Mouse (Mus musculus): ENCODE results near the gene Zfp941. TPM values are rescaled to one million over a fixed set of nuclear protein-coding genes. Genes with fewer than 3 reads are reported as not detected.

Zfp941 gene
- total RNA-seq, 2 experiments from 2014 or later = 12.8 to 14.9 TPM

- DNase-seq (ENCODE audit: low spot score in 2 of 2) = peak in 1 of 2 experiments; percentile 67
Observed at GRCm38 (mm10) chr7:140840750-140841735, 19.1 kb upstream of the Zfp941 start.

- DNase-seq (ENCODE audit: low spot score in 2 of 2) = no peak
Observed at GRCm38 (mm10) chr7:140839556-140839955, 17.6 kb upstream of the Zfp941 start.

- peak; percentile 62 to 81 for DNase-seq (ENCODE audit: low spot score in 2 of 2)
Observed at GRCm38 (mm10) chr7:140836243-140837115, 14.5 kb upstream of the Zfp941 start.

DNA sequence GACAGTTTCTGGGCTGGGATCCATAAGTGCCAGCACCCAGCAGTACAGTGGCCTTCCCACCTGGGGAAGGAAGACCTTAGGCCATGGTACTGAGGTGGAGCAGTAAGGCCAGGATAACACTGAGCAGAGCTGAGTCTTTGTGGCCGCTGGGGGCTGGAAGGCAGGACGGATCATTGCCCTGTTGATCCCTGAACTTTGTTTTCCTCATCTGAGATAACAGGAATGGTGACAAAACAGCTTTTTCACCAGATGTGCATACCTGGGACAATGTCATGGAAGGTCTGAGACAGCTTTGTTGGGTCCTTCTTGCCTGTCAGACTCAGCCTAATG lies 13.7 kb upstream of the Zfp941 start:
- no peak for DNase-seq (ENCODE audit: low spot score in 2 of 2)

GRCm38 (mm10) chr7:140834968-140835757 lies 13.2 kb upstream of the Zfp941 start, which contains the start of gene Urah:
Gene Urah, plus strand, starts transcription at chr7:140835018.
- DNase-seq (ENCODE audit: low spot score in 2 of 2) = no peak

DNA sequence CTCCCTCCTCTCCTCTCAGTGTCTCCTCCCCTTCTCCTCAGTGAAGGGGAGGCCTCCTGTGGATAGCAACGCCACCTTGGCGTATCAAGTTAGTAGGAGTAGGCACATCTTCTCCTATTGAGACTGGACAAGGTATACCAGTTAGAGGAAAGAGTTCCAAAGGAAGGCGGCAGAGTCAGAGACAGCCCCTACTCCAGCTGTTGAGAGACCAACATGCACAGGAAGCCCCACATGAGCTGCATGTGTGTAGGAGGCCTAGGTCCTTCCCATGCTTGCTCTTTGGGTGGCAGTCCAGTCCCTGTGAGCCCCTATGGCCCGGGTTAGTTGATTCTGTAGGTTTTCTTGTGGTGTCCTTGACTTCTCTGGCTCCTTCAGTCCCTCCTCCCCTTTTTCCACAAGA lies 11.4 kb upstream of the Zfp941 start:
- DNase-seq (ENCODE audit: low spot score in 2 of 2) = no peak

DNA sequence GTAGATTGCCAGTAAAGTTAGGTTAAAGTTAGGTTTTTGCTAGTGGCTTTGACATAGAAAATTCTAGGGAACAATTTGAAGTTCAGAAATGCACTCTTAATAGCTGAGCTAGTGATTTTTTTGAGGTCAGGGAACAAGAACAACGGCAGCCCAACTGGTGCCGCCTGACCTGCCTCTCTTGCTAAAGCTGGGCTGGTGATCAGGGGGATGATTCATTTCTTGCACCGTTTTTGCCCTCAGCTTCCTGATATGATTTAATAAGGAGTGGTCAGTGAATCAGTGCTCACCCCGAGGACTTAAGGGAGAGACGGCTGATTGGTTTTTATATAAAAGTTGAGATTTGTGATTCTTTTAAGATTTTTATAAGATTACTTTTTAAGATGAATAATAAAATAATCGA lies 9.5 kb upstream of the Zfp941 start:
- DNase-seq (ENCODE audit: low spot score in 2 of 2) = no peak

- peak; percentile 59 to 84 for DNase-seq (ENCODE audit: low spot score in 2 of 2)
Observed at GRCm38 (mm10) chr7:140828171-140828881, 6.3 kb upstream of the Zfp941 start.

DNA sequence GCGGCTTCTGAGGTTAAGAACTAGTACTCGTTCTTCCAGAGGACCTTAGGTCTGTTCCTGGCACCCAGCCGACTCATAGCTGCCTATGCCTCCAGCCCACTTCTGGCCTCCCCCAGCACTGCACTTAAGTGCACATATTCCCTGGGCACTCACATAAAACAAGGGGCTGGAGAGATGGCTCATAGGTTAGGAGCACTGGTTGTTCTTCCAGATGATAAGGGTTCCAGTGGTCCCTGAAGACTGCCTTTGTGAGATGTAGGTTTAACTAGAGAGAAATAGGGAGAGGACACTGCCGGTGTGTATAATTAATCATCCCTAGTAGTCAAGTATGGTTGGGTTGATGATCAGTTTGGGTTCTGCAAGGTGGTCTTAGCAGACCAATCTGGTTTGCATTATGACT lies 753 bp upstream of the Zfp941 start:
- DNase-seq (ENCODE audit: low spot score in 2 of 2) = no peak

DNA sequence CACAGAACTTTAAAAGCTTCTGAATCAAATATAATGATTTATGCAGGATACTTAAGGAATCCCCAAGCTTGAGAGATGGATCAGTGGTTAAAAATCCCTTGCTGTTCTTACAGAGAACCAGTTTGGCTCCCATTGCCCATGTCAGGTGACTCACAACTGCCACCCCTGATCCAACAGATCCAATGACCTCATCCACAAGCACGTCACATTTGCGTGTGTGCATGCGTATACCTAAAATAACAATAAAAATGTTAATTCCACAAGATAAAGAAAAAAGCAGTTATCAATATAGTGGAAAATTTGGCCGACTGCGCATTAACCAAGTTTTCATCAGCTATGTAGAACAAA lies 699 bp downstream of the Zfp941 start:
- no peak for DNase-seq (ENCODE audit: low spot score in 2 of 2)

DNA sequence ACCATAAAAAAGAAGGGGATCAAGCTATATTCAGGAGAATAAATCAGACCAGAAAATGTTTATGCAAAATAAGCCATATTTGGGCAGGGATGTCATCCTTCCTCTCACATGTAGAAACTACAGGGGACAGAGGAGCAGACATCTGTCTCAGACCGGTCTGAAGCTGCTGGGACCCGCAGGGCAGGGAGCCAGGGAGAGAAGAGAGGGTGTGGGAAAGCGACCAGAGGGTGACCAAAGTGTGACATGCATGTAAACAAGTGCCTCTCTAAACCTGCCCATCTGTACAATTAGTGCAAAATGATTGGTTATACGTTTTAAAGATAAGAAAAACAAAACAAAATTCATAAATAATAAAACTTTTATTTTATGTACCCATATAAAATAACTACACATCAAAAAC lies 1.8 kb downstream of the Zfp941 start:
- DNase-seq (ENCODE audit: low spot score in 2 of 2) = no peak

GRCm38 (mm10) chr7:140812850-140813249 lies 9.1 kb downstream of the Zfp941 start:
- no peak for DNase-seq (ENCODE audit: low spot score in 2 of 2)

- DNase-seq (ENCODE audit: low spot score in 2 of 2) = peak in 1 of 2 experiments; percentile 57
Observed at GRCm38 (mm10) chr7:140811714-140812113, 10.3 kb downstream of the Zfp941 start.

DNA sequence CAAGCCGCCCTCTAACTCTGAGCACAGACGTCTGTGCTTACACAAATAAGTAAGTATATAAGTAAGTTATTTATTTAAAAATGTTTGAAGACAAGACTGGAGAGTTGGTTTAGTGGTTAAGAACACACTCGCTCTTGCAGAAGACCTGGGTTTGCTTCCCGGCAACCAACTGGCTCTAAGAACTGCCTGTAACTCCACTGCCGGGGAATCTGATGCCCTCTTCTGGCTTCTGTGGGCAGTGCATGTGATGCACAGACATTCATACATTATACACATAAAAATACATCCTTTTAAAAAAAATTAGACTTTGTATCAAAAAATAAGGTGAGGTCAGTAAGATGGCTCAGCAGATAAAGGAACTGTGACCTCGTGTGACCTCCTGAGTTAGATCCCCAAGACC lies 11.5 kb downstream of the Zfp941 start:
- DNase-seq (ENCODE audit: low spot score in 2 of 2) = no peak

GRCm38 (mm10) chr7:140805704-140806103 lies 16.3 kb downstream of the Zfp941 start:
- DNase-seq (ENCODE audit: low spot score in 2 of 2) = peak in 1 of 2 experiments; percentile 79

DNA sequence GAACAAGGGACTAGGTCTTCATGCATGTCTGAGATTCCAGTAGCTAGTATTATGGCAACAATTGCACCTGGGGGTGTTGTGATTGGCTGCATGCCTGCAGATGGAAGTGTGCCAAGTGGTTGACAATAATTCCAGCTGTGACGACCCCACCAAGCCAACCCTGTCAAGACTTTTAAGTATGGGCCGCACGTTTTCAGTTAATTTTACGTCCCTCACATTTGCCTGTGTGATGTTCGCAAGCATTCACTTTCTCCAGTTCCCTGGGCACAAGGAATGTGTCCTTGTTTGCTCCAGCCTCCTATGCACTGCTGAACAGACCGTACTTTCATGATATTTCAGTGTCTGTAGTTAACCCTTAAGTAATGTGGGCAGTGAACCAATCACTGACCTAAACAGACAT lies 19.3 kb downstream of the Zfp941 start:
- DNase-seq (ENCODE audit: low spot score in 2 of 2) = no peak

- no peak for DNase-seq (ENCODE audit: low spot score in 2 of 2)
Observed at GRCm38 (mm10) chr7:140798212-140798611, 23.8 kb downstream of the Zfp941 start.

DNA sequence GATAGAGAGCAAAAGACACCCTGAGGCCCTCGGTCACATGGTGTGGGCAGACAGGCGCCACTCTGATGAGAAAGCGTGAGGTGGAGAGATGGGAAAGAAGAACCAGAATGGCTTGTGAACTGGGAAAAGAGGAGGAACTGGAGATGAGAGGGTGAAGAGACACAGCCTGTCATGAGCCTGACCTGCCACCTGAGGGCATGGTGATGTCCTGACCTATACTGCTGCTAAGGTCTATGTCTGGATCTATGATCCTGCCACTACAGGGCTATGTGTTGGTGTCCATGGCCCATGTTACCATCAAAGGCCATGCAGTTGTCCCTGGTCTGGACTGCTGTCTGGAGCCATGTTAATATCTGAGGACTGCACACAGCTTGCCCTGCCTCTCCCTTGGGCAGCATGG lies 24.4 kb downstream of the Zfp941 start:
- DNase-seq (ENCODE audit: low spot score in 2 of 2) = no peak

DNA sequence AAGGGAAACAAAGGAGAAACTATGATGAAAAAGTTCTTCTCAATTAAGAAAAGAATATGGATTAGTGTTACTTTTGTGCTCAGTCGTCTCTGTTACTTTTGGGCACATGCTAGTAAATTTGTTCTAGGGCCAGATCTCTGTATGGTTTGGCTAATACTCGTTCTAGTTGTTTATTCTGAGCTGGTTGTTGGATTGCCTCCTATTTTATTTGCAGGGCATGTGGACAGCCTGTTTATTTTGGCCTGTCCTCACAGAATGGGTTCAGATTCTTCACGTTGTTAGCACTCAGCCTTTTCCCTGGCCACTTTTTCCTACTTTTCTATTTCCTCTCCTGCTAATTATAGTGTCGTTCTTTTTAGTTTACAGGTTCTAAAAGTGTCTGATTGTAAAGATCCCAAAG lies 28.4 kb downstream of the Zfp941 start:
- DNase-seq (ENCODE audit: low spot score in 2 of 2) = no peak

GRCm38 (mm10) chr7:140788053-140788435 lies 33.9 kb downstream of the Zfp941 start:
- no peak for DNase-seq (ENCODE audit: low spot score in 2 of 2)

Data from layer of hippocampus, adult 18-20 months (tissue).